Mouse (Mus musculus): Measurements from ENCODE around the gene Crcp.

DNA sequence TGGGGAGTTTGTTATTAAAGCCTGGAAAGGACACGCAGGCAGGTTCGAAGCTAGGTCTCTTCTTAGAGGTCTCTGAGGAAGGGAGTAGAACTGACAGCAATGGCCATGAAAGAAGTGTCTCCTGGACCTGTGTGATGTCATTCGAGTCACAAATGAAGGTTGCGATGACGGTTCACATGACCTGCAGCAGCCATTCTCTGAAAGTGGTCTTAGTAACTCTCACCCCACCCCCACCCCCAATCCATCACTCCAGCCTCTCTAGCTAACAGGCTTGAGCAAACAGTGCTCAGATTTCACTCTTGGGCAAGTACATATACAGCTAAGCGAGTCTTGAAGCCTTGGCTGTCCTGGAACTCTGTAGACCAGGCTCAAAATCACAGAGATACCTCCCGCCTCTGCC, 25.9 kb upstream of the Crcp start:
- TF ChIP-seq EP300 (IDR thresholded peaks at IDR 0.05; ENCODE audit: insufficient read depth, low read depth, low read length): no peak
- TF ChIP-seq CTCF (IDR thresholded peaks at IDR 0.05): no peak
- no peak for TF ChIP-seq POLR2A (IDR thresholded peaks at IDR 0.05; ENCODE audit: insufficient read depth, low read depth, low read length)

All from heart, adult 2 months (tissue).